Mouse (Mus musculus) layer of hippocampus, postnatal 10 days (tissue): ENCODE results near the gene Stk33. TPM values are rescaled to one million over a fixed set of nuclear protein-coding genes. Genes with fewer than 3 reads are reported as not detected.
A peak's percentile ranks its signal among the peaks of the same experiment; 100 is the strongest.

Experiments used
- DNase-seq, 2 experiments: peaks; one replicate each; pipeline ENCODE4 v3.0.0; 2021; ENCODE audit warnings: low spot score in 2 of 2
- total RNA-seq, 2 experiments: library from RNA; stranded (reverse); gene quantifications; 2 replicates each; pipeline ENCODE4 v1.2.3; 2021

Stk33 gene
- total RNA-seq, 2 experiments from 2014 or later = 1.3 to 1.6 TPM

DNA sequence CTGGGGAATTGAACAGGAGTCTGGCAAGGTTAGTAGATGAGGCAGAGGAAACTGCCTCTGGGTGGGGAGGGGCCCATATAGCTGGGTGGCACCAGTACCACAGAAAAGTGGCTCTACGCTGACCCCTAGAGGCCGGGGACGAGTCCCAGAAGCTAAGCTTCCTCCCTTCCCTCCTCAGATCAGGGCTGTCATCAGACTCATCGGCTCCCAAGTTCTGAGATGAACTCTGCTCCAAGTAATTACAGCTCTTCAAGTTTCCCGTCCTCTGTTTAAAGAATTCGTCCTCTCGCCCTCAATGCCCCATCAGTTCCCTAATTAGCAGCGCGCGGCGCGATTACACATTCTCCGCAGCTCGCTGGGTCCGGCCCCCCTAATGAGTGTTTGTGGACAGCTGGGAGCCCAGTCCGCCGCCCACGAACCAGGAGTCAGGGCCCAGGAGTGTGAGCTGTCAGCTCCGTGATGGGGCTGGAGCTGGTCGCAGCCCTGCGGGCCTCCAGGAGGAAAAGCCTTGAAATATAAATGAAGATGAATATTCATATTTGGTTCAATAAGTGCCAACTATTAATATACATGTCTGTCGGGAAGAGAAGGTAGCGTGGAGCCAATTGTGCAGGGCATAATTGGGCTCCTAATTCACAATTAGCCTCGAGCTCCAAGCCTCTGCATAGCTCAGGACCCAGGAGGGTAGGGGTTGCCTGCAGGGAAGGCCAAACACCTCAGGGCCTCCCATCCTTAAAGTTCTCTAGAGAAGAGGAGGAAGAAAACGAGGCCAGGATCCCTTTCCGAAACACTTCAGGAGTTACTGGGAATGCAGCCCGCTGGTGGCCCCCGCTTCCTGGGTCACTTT lies 183.2 kb downstream of the Stk33 start:
- peak; percentile 71 to 80 for DNase-seq

DNA sequence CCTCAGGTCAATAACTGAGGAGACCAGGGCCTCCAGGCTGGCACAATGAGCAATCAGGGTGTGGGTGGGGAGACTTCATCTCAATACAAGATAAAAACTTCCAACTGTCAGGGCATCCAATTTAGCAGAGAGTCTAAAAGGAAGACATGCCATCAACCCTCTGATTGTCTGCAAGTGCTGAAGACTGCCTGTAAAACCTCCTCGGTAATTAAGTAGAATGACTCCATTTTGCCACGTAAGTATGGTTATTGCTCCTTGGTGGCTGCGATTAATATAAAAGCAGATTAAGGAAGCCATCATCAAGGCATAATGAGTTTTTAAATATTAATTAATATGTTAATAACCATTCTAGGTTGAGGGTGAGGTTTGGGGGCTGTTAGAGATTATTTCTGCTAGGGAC lies 187.5 kb downstream of the Stk33 start:
- DNase-seq = no peak

DNA sequence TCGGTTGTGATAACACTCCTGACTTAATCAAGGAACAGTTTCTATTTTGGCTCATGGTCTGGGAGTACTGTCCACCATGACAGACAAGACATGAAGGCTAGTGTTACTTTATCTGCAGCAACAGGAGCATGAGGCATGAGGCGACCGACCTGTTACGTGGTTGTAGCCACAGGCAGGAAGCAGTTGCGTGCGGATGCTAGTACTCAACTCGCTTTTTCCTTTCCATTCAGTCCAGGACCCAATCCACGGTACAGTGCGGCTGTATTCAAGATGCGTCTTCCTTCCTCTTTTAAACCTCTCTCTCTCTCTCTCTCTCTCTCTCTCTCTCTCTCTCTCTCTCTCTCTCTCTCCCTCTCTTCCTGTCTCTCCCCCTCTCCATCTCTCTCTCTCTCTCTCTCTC lies 194.1 kb downstream of the Stk33 start:
- DNase-seq = no peak

DNA sequence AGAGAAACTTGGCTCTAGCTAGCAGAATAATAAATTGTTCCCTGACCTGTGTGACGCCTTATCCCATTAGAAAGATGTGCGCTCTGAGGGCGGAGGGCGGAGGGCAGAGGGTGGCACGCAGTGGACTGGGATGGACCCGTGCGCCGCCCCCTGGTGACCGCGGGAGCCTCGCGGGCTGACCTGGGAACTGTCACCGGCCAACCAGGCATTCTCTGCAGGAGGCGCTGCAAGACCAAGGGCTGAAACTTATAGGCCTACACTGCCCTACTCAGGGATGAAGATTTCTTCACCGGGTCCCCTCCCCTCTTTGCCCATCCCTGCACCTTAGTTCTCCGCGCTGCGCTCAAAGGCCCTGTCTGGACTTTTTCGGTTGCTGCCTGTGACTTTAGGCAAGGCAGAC lies 197.6 kb downstream of the Stk33 start:
- no peak for DNase-seq

DNA sequence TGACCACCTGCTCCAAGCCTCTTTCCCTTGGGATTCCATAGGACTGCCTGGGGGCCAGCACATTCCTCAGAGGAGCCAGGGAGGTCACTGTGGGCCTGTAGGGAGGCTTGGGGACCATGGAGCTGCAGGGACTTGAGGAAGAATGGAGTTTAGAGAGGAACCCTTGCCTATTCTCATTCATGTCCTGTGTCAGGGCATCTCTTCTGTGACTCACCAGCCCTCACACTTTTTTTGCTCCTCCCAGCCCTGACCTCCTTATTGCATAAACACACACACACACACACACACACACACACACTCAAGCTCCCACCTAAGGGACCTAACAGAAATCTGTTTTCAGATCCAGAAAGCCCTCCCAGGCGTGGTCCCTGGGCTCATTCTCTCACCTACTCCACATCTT lies 199.5 kb downstream of the Stk33 start:
- DNase-seq = no peak

DNA sequence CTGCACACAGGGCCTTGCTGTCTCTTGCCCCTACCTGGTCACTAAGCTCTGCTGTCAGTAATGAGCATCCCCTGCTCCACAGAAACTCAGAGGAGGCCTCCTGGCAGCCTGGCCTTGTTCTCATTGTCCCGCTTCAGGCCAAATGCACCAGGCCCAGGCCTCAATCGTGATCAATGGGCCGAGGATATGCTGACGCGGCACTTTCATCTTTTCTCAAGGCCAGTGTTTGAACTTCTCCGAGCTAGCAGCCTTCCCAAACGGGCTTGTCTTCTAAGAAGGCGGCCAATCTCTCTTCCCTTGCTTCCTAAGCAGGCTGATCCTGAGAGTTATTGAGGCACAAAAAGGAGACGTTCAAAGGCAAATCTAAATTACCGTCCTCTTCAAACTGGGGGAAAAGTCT lies 200.2 kb downstream of the Stk33 start:
- no peak for DNase-seq

DNA sequence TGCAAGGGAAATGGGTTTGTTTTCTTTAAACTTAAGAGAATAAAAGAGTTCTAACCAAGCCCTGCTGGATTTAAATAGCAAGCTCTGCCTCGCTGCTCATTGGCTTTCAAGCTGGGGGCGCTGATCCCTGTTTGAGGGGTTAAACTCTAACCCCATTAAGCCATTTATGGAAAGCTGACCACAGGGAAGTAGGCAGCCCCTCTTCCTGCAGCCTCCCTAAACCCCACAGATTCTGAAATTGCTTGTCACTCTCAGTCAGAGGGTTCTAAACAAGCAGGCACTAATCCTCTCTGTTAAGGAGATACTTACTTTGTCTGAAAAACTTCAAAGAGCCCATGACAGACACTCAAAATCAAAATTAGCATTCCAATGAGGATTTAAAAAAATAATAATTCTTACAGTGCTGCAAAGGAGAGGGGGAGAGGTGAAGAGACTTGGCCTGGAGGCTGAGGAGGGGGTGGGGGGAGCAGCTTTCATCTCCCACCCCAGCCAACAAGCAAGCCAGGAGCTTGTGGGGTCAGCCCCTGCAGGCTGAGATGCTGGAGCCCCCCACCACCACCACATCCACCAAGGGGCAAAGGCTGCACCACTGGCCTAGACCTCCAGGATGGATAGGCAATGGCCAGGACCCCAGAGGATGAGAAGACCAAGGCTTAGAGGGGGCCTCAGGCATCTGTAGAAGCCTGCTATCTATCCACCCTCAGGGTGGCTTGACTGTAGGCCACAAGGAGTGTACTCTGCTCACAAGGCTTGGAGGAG lies 203.8 kb downstream of the Stk33 start:
- no peak for DNase-seq

DNA sequence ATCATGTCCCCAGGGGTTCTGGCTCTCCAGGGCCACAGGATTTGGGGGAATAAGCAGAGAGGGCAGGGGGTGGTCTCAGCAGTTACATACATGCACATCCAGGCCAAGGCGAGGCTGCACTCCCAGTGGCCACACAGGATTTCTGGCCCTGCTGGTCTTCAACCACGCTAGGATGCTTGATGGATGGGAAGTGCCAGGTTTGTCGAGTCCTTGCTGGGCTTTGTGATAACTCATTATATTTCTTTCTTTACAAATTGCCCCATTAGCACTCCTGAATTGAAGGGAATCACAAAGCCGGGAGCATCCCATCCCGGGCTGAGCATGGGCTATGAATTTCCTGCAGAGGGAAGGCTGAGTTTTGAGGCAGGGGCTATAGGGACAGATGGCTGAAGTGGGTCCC lies 204.4 kb downstream of the Stk33 start:
- DNase-seq = no peak

DNA sequence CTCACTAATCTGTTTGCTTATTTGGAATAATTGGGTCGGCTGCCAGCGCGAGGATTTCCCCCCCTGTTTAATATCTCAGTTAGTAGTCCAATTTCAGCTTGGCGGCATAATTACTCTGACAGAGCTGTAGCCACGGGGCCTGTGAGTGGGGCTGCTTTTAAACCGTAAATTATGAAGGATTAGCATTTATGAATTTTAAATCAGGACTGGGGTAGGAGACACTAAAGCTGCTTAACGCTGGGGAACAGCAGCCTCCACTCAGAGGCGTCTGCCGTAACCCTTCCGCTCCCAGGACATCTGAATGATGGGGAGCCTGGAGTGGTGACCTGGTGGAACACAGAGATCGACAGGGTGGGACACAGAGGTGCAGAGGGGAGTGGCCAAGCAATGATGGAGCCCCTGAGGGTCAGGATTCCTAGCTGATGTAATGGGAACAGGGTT lies 207.0 kb downstream of the Stk33 start:
- DNase-seq = peak; percentile 43 to 61

DNA sequence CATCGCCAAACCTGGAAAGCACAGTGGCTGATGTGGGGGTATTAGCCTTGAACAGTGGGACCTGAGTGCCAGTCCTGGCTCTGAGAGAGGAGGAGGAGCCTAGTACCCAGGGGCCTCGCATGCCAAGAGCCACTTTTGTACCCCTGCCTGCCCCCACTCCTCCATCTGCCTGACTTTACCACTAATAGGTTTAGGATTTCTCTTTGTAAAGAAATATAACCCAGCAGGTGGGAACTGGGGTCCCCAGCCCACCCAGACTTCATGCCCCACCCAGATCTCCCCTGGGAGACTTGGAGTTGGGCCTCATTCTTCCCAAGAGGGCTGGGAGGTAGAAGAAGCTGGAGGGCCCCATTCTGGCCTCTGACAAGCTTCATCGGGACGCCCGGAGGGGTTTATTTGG lies 207.6 kb downstream of the Stk33 start:
- no peak for DNase-seq

DNA sequence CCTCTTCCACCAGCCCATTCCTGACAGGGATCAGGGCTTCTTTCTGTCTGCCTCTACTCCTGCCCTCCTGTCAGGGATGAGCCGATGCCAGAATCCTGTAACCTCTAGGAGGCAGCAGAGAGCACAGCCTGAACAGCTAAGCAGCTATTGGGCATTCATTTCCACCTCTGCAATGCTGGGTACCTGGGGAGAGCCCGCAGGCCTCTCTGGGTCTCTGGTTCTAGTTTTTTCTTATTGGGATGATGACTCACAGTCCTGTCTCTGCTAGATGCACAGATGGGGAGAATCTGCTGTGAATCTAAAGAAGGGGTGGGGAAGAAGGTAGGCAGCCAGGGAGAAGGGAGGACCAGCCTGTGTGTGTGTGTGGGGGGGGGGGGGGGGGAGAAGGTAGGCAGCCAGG lies 208.1 kb downstream of the Stk33 start:
- peak; percentile 81 to 82 for DNase-seq

Other genes starting within 250 kb of the Stk33 start
- 1 to 10 TPM; 4.0 to 4.5 TPM for gene Trim66, start 69.1 kb upstream of the Stk33 start, total RNA-seq
- gene Rpl27a, start 80.1 kb upstream of the Stk33 start, total RNA-seq = 100 to 1,000 TPM; 148 to 164 TPM